Mouse (Mus musculus) stomach, postnatal 0 days (tissue): Measurements from ENCODE around the gene Ass1.
A peak's percentile ranks its signal among the peaks of the same experiment; 100 is the strongest.

ENCODE experiments used
- CTCF ChIP-seq: IDR thresholded peaks from 2 replicates; pipeline ENCODE4 v1.5.1; 2016; ENCODE audit warnings: antibody characterized with exemption, low read depth, mild to moderate bottlenecking, moderate library complexity
- EP300 ChIP-seq: optimal IDR thresholded peaks from 2 replicates; pipeline ENCODE3; 2016; ENCODE audit warnings: antibody characterized with exemption

GRCm38 (mm10) chr2:31482914-31483575 is 13.0 kb downstream of the Ass1 start:
- TF ChIP-seq EP300 (no peak), CTCF (peak; percentile 96)
